Mouse (Mus musculus): ENCODE data around the gene Fbxl13.

The Fbxl13 gene

GRCm38 (mm10) chr5:21574386-21575209, 70.8 kb downstream of the Fbxl13 start:
- no peak for DNase-seq

- DNase-seq: no peak
These were observed 72.5 kb downstream of the Fbxl13 start for GRCm38 (mm10) chr5:21572764-21573416.

- DNase-seq: no peak
These were observed 77.7 kb downstream of the Fbxl13 start for GRCm38 (mm10) chr5:21567784-21568183.

GRCm38 (mm10) chr5:21565392-21566065, 79.9 kb downstream of the Fbxl13 start:
- DNase-seq: no peak

GRCm38 (mm10) chr5:21563936-21564335, 81.5 kb downstream of the Fbxl13 start:
- no peak for DNase-seq

GRCm38 (mm10) chr5:21556502-21556901, 88.9 kb downstream of the Fbxl13 start:
- DNase-seq: no peak

- no peak for DNase-seq
These were observed 90.7 kb downstream of the Fbxl13 start for GRCm38 (mm10) chr5:21554732-21555131.

GRCm38 (mm10) chr5:21553685-21554084, 91.7 kb downstream of the Fbxl13 start:
- no peak for DNase-seq

- no peak for DNase-seq
These were observed 98.4 kb downstream of the Fbxl13 start for GRCm38 (mm10) chr5:21547005-21547404.

GRCm38 (mm10) chr5:21545786-21546185, 99.6 kb downstream of the Fbxl13 start:
- no peak for DNase-seq

GRCm38 (mm10) chr5:21545227-21545626, 100.2 kb downstream of the Fbxl13 start:
- no peak for DNase-seq

GRCm38 (mm10) chr5:21544821-21545220, 100.6 kb downstream of the Fbxl13 start:
- no peak for DNase-seq

GRCm38 (mm10) chr5:21543409-21544201, 101.8 kb downstream of the Fbxl13 start, which contains the start of gene Lrrc17:
Lrrc17 (plus strand) TSS chr5:21543559.
- no peak for DNase-seq

GRCm38 (mm10) chr5:21542226-21542625, 103.2 kb downstream of the Fbxl13 start:
- no peak for DNase-seq

GRCm38 (mm10) chr5:21532921-21533320, 112.5 kb downstream of the Fbxl13 start:
- DNase-seq: no peak

GRCm38 (mm10) chr5:21532126-21532525, 113.3 kb downstream of the Fbxl13 start:
- DNase-seq: no peak

- DNase-seq: no peak
These were observed 116.2 kb downstream of the Fbxl13 start for GRCm38 (mm10) chr5:21529110-21529720.

GRCm38 (mm10) chr5:21528068-21528842, 117.2 kb downstream of the Fbxl13 start:
- no peak for DNase-seq

GRCm38 (mm10) chr5:21527488-21527911, 117.9 kb downstream of the Fbxl13 start:
- DNase-seq: no peak

GRCm38 (mm10) chr5:21526835-21527485, 118.5 kb downstream of the Fbxl13 start:
- no peak for DNase-seq

- DNase-seq: no peak
These were observed 126.3 kb downstream of the Fbxl13 start for GRCm38 (mm10) chr5:21519166-21519565.
